Mouse (Mus musculus): ENCODE results near the gene Arhgap24.

Gene Arhgap24

GRCm38 (mm10) chr5:102677176-102677575 is 196.0 kb downstream of the Arhgap24 start:
- DNase-seq = no peak

- DNase-seq = no peak
Measured at GRCm38 (mm10) chr5:102687673-102688072, 206.5 kb downstream of the Arhgap24 start.

GRCm38 (mm10) chr5:102692487-102692886 is 211.3 kb downstream of the Arhgap24 start:
- DNase-seq = peak; percentile 50 to 65

- no peak for DNase-seq
Measured at GRCm38 (mm10) chr5:102693192-102693591, 212.0 kb downstream of the Arhgap24 start.

- no peak for DNase-seq
Measured at GRCm38 (mm10) chr5:102693871-102694270, 212.7 kb downstream of the Arhgap24 start.

GRCm38 (mm10) chr5:102697784-102698183 is 216.6 kb downstream of the Arhgap24 start:
- peak; percentile 69 to 86 for DNase-seq

GRCm38 (mm10) chr5:102698396-102698795 is 217.2 kb downstream of the Arhgap24 start:
- DNase-seq = no peak

GRCm38 (mm10) chr5:102698891-102699290 is 217.7 kb downstream of the Arhgap24 start:
- DNase-seq = peak in 1 of 2 experiments; percentile 37

GRCm38 (mm10) chr5:102702581-102702980 is 221.4 kb downstream of the Arhgap24 start:
- DNase-seq = no peak

- peak; percentile 71 to 83 for DNase-seq
Measured at GRCm38 (mm10) chr5:102703325-102704099, 222.3 kb downstream of the Arhgap24 start.

- no peak for DNase-seq
Measured at GRCm38 (mm10) chr5:102705170-102705569, 224.0 kb downstream of the Arhgap24 start.

GRCm38 (mm10) chr5:102710336-102710735 is 229.1 kb downstream of the Arhgap24 start:
- peak; percentile 76 to 84 for DNase-seq

GRCm38 (mm10) chr5:102719368-102719972 is 238.3 kb downstream of the Arhgap24 start:
- peak in 1 of 2 experiments; percentile 28 for DNase-seq

- no peak for DNase-seq
Measured at GRCm38 (mm10) chr5:102723558-102723957, 242.4 kb downstream of the Arhgap24 start.

GRCm38 (mm10) chr5:102724813-102725348 is 243.7 kb downstream of the Arhgap24 start:
- DNase-seq = no peak

GRCm38 (mm10) chr5:102725365-102725764 is 244.2 kb downstream of the Arhgap24 start:
- DNase-seq = no peak

- DNase-seq = no peak
Measured at GRCm38 (mm10) chr5:102726985-102727384, 245.8 kb downstream of the Arhgap24 start.

- DNase-seq = peak in 1 of 2 experiments; percentile 58
Measured at GRCm38 (mm10) chr5:102728531-102728930, 247.3 kb downstream of the Arhgap24 start.

GRCm38 (mm10) chr5:102729476-102729875 is 248.3 kb downstream of the Arhgap24 start:
- DNase-seq = peak in 1 of 2 experiments; percentile 44

GRCm38 (mm10) chr5:102736131-102736530 is 254.9 kb downstream of the Arhgap24 start:
- no peak for DNase-seq

- DNase-seq = no peak
Measured at GRCm38 (mm10) chr5:102742554-102743255, 261.5 kb downstream of the Arhgap24 start.

- DNase-seq = no peak
Measured at GRCm38 (mm10) chr5:102743436-102743835, 262.2 kb downstream of the Arhgap24 start.

GRCm38 (mm10) chr5:102744051-102744450 is 262.9 kb downstream of the Arhgap24 start:
- DNase-seq = no peak

Measured in kidney, adult 8-10 months (tissue).